8 mouse cellular contexts compared by ENCODE assay signal in genomic region chr2:155385731-155386533, GRCm38 (mm10). TPM values are rescaled to one million over a fixed set of nuclear protein-coding genes. Genes with fewer than 3 reads are reported as not detected.
DNase-seq lines count a peak whose midpoint lies in the region; ATAC-seq and TF ChIP-seq lines count a peak whose summit lies in the region.
"Had no signal": no experiment of that assay in that cellular context is flagged by ENCODE, and none has a peak within 500 bp of the region (broad histone marks: within the 10 kb centered on the region; RNA-seq: fewer than 3 reads in every experiment).

No protein-coding gene starts in this region.

- no peak for DNase-seq in left cerebral cortex, adult 2 months (ENCODE audit: extremely low spot score in 1 of 2, low spot score in 2 of 2)
- no peak for DNase-seq in left cerebral cortex, adult 9 months (ENCODE audit: low spot score in 2 of 2)
- peak; percentile 22 for DNase-seq in cerebellum, postnatal 10 days
- no peak for DNase-seq in MN1 (ENCODE audit: low spot score)

- H3K4me2 ChIP-seq in forebrain, embryonic 15.5 days (replicated peaks) = peak overlapping the region; percentile 24
- H3K4me2 ChIP-seq in midbrain, embryonic 16.5 days (ENCODE audit: low read length) = peak overlapping the region; percentile 37
- H3K4me2 ChIP-seq: liver, embryonic 15.5 days had no signal

- intact Hi-C loops in left cerebral cortex, adult 2 months (cut with DNase I) = loop anchor here (5.0 kb wide), 1 partner anchor 309 kb away; no protein-coding TSS in a partner anchor

- no peak for ATAC-seq in forebrain, embryonic 15.5 days (replicated peaks)
- ATAC-seq in midbrain, embryonic 16.5 days = no peak
- ATAC-seq in CD4-positive, CD25-positive, alpha-beta regulatory T cell, adult 4 months = no peak

- peaks cover 46% of the 10 kb centered on the region for H3K4me1 ChIP-seq in forebrain, embryonic 15.5 days
- H3K4me1 ChIP-seq in midbrain, embryonic 16.5 days (ENCODE audit: control insufficient read depth, insufficient read depth, low read length) = peaks cover 44% of the 10 kb centered on the region

- peaks cover 43% of the 10 kb centered on the region for H3K36me3 ChIP-seq in forebrain, embryonic 15.5 days
- peaks cover 20% of the 10 kb centered on the region for H3K36me3 ChIP-seq in midbrain, embryonic 16.5 days (ENCODE audit: control insufficient read depth, insufficient read depth, low read length)

- peak overlapping the region; percentile 23; the same call in 1 of the 2 replicates for H3K9ac ChIP-seq in forebrain, embryonic 15.5 days (replicated peaks)
- H3K9ac ChIP-seq in midbrain, embryonic 16.5 days (ENCODE audit: low read depth, low read length) = peak overlapping the region; percentile 57
- H3K9ac ChIP-seq: liver, embryonic 15.5 days had no signal

- no peaks in the 10 kb centered on the region for H3K9me3 ChIP-seq in forebrain, embryonic 15.5 days
- H3K9me3 ChIP-seq in midbrain, embryonic 16.5 days (replicated peaks; ENCODE audit: control insufficient read depth, low read length, poor library complexity, severe bottlenecking) = no peaks in the 10 kb centered on the region
- H3K9me3 ChIP-seq: liver, embryonic 15.5 days had no signal

- no peak overlapping the region for H3K4me3 ChIP-seq in left cerebral cortex, adult 2 months
- 0 out of 2 replicates have a peak overlapping the region, but pooled peaks have one; percentile 3 for H3K4me3 ChIP-seq in forebrain, embryonic 15.5 days
- H3K4me3 ChIP-seq in midbrain, embryonic 16.5 days (ENCODE audit: low read depth, low read length) = no peak overlapping the region
- H3K4me3 ChIP-seq: liver, embryonic 15.5 days had no signal

- H3K27ac ChIP-seq in left cerebral cortex, adult 2 months = peak overlapping the region; percentile 59
- no peak overlapping the region for H3K27ac ChIP-seq in forebrain, embryonic 15.5 days (replicated peaks)
- H3K27ac ChIP-seq in midbrain, embryonic 16.5 days (ENCODE audit: low read length) = peak overlapping the region; percentile 38; the same call in 1 of the 2 replicates
- H3K27ac ChIP-seq: liver, embryonic 15.5 days had no signal

- WGBS in forebrain, embryonic 15.5 days = 50% methylated on average over 18 of the region's 18 CpGs
- WGBS in midbrain, embryonic 16.5 days = 46% methylated on average over 18 of the region's 18 CpGs

- TF ChIP-seq CTCF in left cerebral cortex, adult 2 months (IDR thresholded peaks at IDR 0.05) = no peak

- H3K27me3 ChIP-seq in forebrain, embryonic 15.5 days = no peaks in the 10 kb centered on the region
- no peaks in the 10 kb centered on the region for H3K27me3 ChIP-seq in midbrain, embryonic 16.5 days (ENCODE audit: control insufficient read depth, insufficient read depth, low read depth, low read length)

RNA-seq across cellular contexts. Expression of gene Trp53inp2, which starts 5.1 kb away (rescaled TPM):
- total RNA-seq in left cerebral cortex, adult 2 months (2021) = 100 to 1,000 TPM; 135 to 147 TPM
- 73.2 and 87.6 TPM in 2 replicates for polyA plus RNA-seq in forebrain, embryonic 15.5 days (2015; fragmentation: Nextera tagmentation; extraction: Ambion mirVana)
- polyA plus RNA-seq in midbrain, embryonic 16.5 days (2015; fragmentation: Nextera tagmentation; extraction: Ambion mirVana) = 93.1 and 100 TPM in 2 replicates
- 1 to 10 TPM; 1.2 to 1.6 TPM for polyA plus RNA-seq in CD4-positive, CD25-positive, alpha-beta regulatory T cell, adult 4 months (2017; shearing (Covaris generic))

RNA-seq across cellular contexts. Expression of gene Pigu, which starts 28.7 kb away (rescaled TPM):
- 10 to 100 TPM; 27.2 to 28.4 TPM for total RNA-seq in left cerebral cortex, adult 2 months (2021)
- polyA plus RNA-seq in forebrain, embryonic 15.5 days (2015; fragmentation: Nextera tagmentation; extraction: Ambion mirVana) = 47.7 and 52.8 TPM in 2 replicates
- 64.7 and 65.0 TPM in 2 replicates for polyA plus RNA-seq in midbrain, embryonic 16.5 days (2015; fragmentation: Nextera tagmentation; extraction: Ambion mirVana)
- 10 to 100 TPM; 40.1 to 41.4 TPM for polyA plus RNA-seq in CD4-positive, CD25-positive, alpha-beta regulatory T cell, adult 4 months (2017; shearing (Covaris generic))

Comparison
In these comparisons a context has a peak if more than half of its experiments do, and no peak if none do; other contexts are left out.
1. DNase-seq: peak in cerebellum, postnatal 10 days (2 of 2); none in left cerebral cortex, adult 2 months (0 of 2), left cerebral cortex, adult 9 months (0 of 2) and MN1 (single experiment).
2. RNA of gene Trp53inp2, which starts 5.1 kb away (polyA plus RNA-seq): 93.1 to 100 TPM in midbrain, embryonic 16.5 days and 73.2 to 87.6 TPM in forebrain, embryonic 15.5 days; 1.2 to 1.6 TPM in CD4-positive, CD25-positive, alpha-beta regulatory T cell, adult 4 months; every median in the first group is over 10 times any median in the second.